Mouse (Mus musculus) heart, postnatal 0 days (tissue): Measurements from ENCODE around the gene Elf1. TPM values are rescaled to one million over a fixed set of nuclear protein-coding genes. Genes with fewer than 3 reads are reported as not detected.
A peak's percentile ranks its signal among the peaks of the same experiment; 100 is the strongest.

ENCODE experiments used
- ATAC-seq: fragments of 200-750 bp; cut with Nextera tagmentation; 2 replicates; pipeline ENCODE4 v1.8.0; 2017; ENCODE audit warnings: low read depth, moderate number of reproducible peaks, moderate library complexity; ENCODE audit not compliant: insufficient read depth
- DNase-seq: peaks from one replicate; pipeline ENCODE4 v3.0.0-alpha.2; 2016; ENCODE audit warnings: low spot score
- H3K27ac ChIP-seq: fragments of 300-500 bp; sonication (generic); 2 replicates; pipeline ENCODE4 v1.5.1; 2014; ENCODE audit warnings: low read depth, mild to moderate bottlenecking
- H3K27me3 ChIP-seq: fragments of 300-500 bp; sonication (generic); 2 replicates; pipeline ENCODE4 v1.6.1; 2014; ENCODE audit warnings: low read length, mixed read lengths; ENCODE audit not compliant: control insufficient read depth, insufficient read depth
- H3K36me3 ChIP-seq: fragments of 300-500 bp; sonication (generic); replicated peaks from 2 replicates; pipeline ENCODE4 v1.6.1; 2014; ENCODE audit warnings: low read length, mixed read lengths; ENCODE audit not compliant: control insufficient read depth, insufficient read depth
- H3K4me1 ChIP-seq: fragments of 300-500 bp; sonication (generic); 2 replicates; pipeline ENCODE4 v1.6.1; 2014; ENCODE audit warnings: antibody characterized with exemption; ENCODE audit not compliant: control insufficient read depth, insufficient read depth
- H3K4me2 ChIP-seq: fragments of 300-500 bp; sonication (generic); 2 replicates; pipeline ENCODE4 v1.6.1; 2014; ENCODE audit warnings: low read depth, mild to moderate bottlenecking, low read length, moderate library complexity
- H3K4me3 ChIP-seq: fragments of 300-500 bp; sonication (generic); 2 replicates; pipeline ENCODE4 v1.5.1; 2014; ENCODE audit warnings: low read depth, low read length
- H3K9ac ChIP-seq: fragments of 300-500 bp; sonication (generic); replicated peaks from 2 replicates; pipeline ENCODE4 v1.6.1; 2014; ENCODE audit warnings: low read depth, low read length, mixed read lengths
- H3K9me3 ChIP-seq: fragments of 300-500 bp; sonication (generic); replicated peaks from 2 replicates; pipeline ENCODE4 v1.6.1; 2016; ENCODE audit warnings: low read length; ENCODE audit not compliant: control insufficient read depth
- CTCF ChIP-seq: IDR thresholded peaks from 2 replicates; pipeline ENCODE4 v1.5.1; 2016; ENCODE audit warnings: antibody characterized with exemption, control low read depth, low read depth
- EP300 ChIP-seq: IDR thresholded peaks from 2 replicates; pipeline ENCODE4 v1.6.1; 2016; ENCODE audit warnings: antibody characterized with exemption, low read depth
- WGBS: fragments of 180-500 bp; shearing (Covaris S2); extraction: QIAGEN DNeasy Blood & Tissue Kit; methylation state at CpG from one replicate; pipeline ENCODE4 v1.1.7; 2014; 5-methylcytosine and 5-hydroxymethylcytosine counted together
- polyA plus RNA-seq: library from polyadenylated mRNA; unstranded; fragments of >200 nt; fragmentation: Nextera tagmentation; extraction: Ambion mirVana; gene quantifications from 2 replicates; pipeline ENCODE4 v1.2.1, GENCODE M21; 2015
- total RNA-seq: library from RNA; depleted of rRNA; stranded (reverse); fragments of >200 nt; gene quantifications from 2 replicates; pipeline ENCODE4 v1.2.3, GENCODE M21; 2014; ENCODE audit warnings: low replicate concordance

Elf1 gene
- total and polyA plus RNA-seq, 2 experiments from 2014 or later: 7.4 to 11.0 TPM

- H3K4me3 ChIP-seq: peak within 1 kb of the TSS; percentile 68
- peaks cover 11% of the 10 kb centered on the region for H3K36me3 ChIP-seq
- peaks cover 23% of the 10 kb centered on the region for H3K4me1 ChIP-seq
- peak within 1 kb of the TSS; percentile 94 for H3K9ac ChIP-seq
- H3K27ac ChIP-seq: peak within 1 kb of the TSS; percentile 97
- no peaks in the 10 kb centered on the region for H3K27me3 ChIP-seq
- DNase-seq (peak; percentile 82), ATAC-seq (peak; percentile 86)
- H3K9me3 ChIP-seq: no peaks in the 10 kb centered on the region
- TF ChIP-seq EP300 (peak; percentile 8; the same call in 1 of the 2 replicates), CTCF (no peak)
- H3K4me2 ChIP-seq: peak within 1 kb of the TSS; percentile 67
- WGBS: under 1% methylated on average over 74 of the region's 86 CpGs
These were observed 551 bp downstream of the Elf1 start, which contains the start of gene Wbp4 for GRCm38 (mm10) chr14:79481339-79482151. Gene Wbp4, minus strand, starts transcription at chr14:79481520.

- DNase-seq (peak; percentile 78), ATAC-seq (no peak; the same call in 1 of the 2 replicates)
- WGBS: under 1% methylated on average over 11 of the region's 11 CpGs
- no peaks in the 10 kb centered on the region for H3K9me3 ChIP-seq
- H3K4me3 ChIP-seq: peak overlapping the region; percentile 68
- H3K4me1 ChIP-seq: peaks cover 31% of the 10 kb centered on the region
- H3K27me3 ChIP-seq: no peaks in the 10 kb centered on the region
- TF ChIP-seq CTCF (no peak), EP300 (0 out of 2 replicates have a peak, but pooled peaks have one; percentile 0)
- peak overlapping the region; percentile 94 for H3K9ac ChIP-seq
- peak overlapping the region; percentile 97 for H3K27ac ChIP-seq
- peak overlapping the region; percentile 67 for H3K4me2 ChIP-seq
- H3K36me3 ChIP-seq: 0 out of 2 replicates have a peak, but pooled peaks cover 5% of the 10 kb centered on the region
These were observed 1.3 kb downstream of the Elf1 start for GRCm38 (mm10) chr14:79482251-79482661.

- Histone ChIP-seq H3K9ac (peak overlapping the region; percentile 94), H3K4me1 (peaks cover 34% of the 10 kb centered on the region), H3K27ac (peak overlapping the region; percentile 97), H3K4me3 (peak overlapping the region; percentile 68), H3K27me3 (no peaks in the 10 kb centered on the region), H3K4me2 (peak overlapping the region; percentile 67), H3K36me3 (no peaks in the 10 kb centered on the region), H3K9me3 (no peaks in the 10 kb centered on the region)
- no peak for TF ChIP-seq CTCF
- no peak for TF ChIP-seq EP300
- DNase-seq (no peak), ATAC-seq (no peak)
- 27% methylated on average over 15 of the region's 15 CpGs for WGBS
These were observed 1.9 kb downstream of the Elf1 start for GRCm38 (mm10) chr14:79482747-79483355.

- H3K4me2 ChIP-seq: peak overlapping the region; percentile 67; the same call in 1 of the 2 replicates
- no peak overlapping the region for H3K9ac ChIP-seq
- DNase-seq: no peak
- H3K9me3 ChIP-seq: no peaks in the 10 kb centered on the region
- no peaks in the 10 kb centered on the region for H3K27me3 ChIP-seq
- peak overlapping the region; percentile 68; the same call in 1 of the 2 replicates for H3K4me3 ChIP-seq
- WGBS: 69% methylated on average over 8 of the region's 8 CpGs
- H3K36me3 ChIP-seq: no peaks in the 10 kb centered on the region
- ATAC-seq: no peak
- TF ChIP-seq EP300: no peak
- no peak for TF ChIP-seq CTCF
- H3K4me1 ChIP-seq: peaks cover 42% of the 10 kb centered on the region
- 0 out of 2 replicates have a peak overlapping the region, but pooled peaks have one; percentile 97 for H3K27ac ChIP-seq
These were observed 2.7 kb downstream of the Elf1 start for GRCm38 (mm10) chr14:79483611-79484120.

GRCm38 (mm10) chr14:79486617-79486992 is 5.6 kb downstream of the Elf1 start:
- 0 out of 2 replicates have a peak, but pooled peaks have one; percentile 15 for ATAC-seq
- H3K9me3 ChIP-seq: no peaks in the 10 kb centered on the region
- H3K27ac ChIP-seq: peak overlapping the region; percentile 77
- H3K36me3 ChIP-seq: 0 out of 2 replicates have a peak, but pooled peaks cover under 1% of the 10 kb centered on the region
- TF ChIP-seq CTCF (no peak), EP300 (no peak)
- H3K4me1 ChIP-seq: peaks cover 45% of the 10 kb centered on the region
- no peaks in the 10 kb centered on the region for H3K27me3 ChIP-seq
- 7% methylated on average over 8 of the region's 8 CpGs for WGBS
- H3K4me2 ChIP-seq: peak overlapping the region; percentile 89
- DNase-seq: peak; percentile 49
- peak overlapping the region; percentile 51 for H3K4me3 ChIP-seq
- H3K9ac ChIP-seq: peak overlapping the region; percentile 52; the same call in 1 of the 2 replicates
